Mouse (Mus musculus): Measurements from ENCODE around the gene Sec14l1. TPM values are rescaled to one million over a fixed set of nuclear protein-coding genes. Genes with fewer than 3 reads are reported as not detected.

Gene Sec14l1
- polyA plus RNA-seq, 1 experiment from 2014 or later, result 25.4 TPM

GRCm38 (mm10) chr11:117129473-117129872 is 14.5 kb downstream of the Sec14l1 start:
- no peaks in the 10 kb centered on the region for H3K27me3 ChIP-seq (ENCODE audit: control insufficient read depth, insufficient read depth, low read length)
- H3K9me3 ChIP-seq (replicated peaks; ENCODE audit: control insufficient read depth, low read length), result no peaks in the 10 kb centered on the region
- H3K4me1 ChIP-seq (ENCODE audit: control insufficient read depth, insufficient read depth, low read length), result peaks cover 7% of the 10 kb centered on the region
- H3K4me3 ChIP-seq (ENCODE audit: low read depth, low read length), result no peak overlapping the region
- H3K36me3 ChIP-seq (replicated peaks; ENCODE audit: control insufficient read depth, insufficient read depth, low read depth, low read length), result no peaks in the 10 kb centered on the region
- no peak overlapping the region for H3K9ac ChIP-seq (replicated peaks; ENCODE audit: low read length)
- peak; percentile 50 for ATAC-seq (replicated peaks; ENCODE audit: insufficient number of reproducible peaks, low FRiP score, low TSS enrichment, low read depth)
- H3K4me2 ChIP-seq (ENCODE audit: low read depth, low read length), result no peak overlapping the region
- H3K27ac ChIP-seq (replicated peaks; ENCODE audit: low read depth, low read length), result no peak overlapping the region
- DNase-seq (ENCODE audit: low spot score), result no peak
- WGBS, result 54% methylated on average over 11 of the region's 11 CpGs

- Histone ChIP-seq H3K9ac (replicated peaks; ENCODE audit: low read length) (no peak overlapping the region; the same call in 1 of the 2 replicates), H3K4me1 (ENCODE audit: control insufficient read depth, insufficient read depth, low read length) (peaks cover 7% of the 10 kb centered on the region), H3K4me3 (ENCODE audit: low read depth, low read length) (no peak overlapping the region), H3K4me2 (ENCODE audit: low read depth, low read length) (no peak overlapping the region), H3K27ac (replicated peaks; ENCODE audit: low read depth, low read length) (peak overlapping the region; percentile 1; the same call in 1 of the 2 replicates), H3K9me3 (replicated peaks; ENCODE audit: control insufficient read depth, low read length) (no peaks in the 10 kb centered on the region), H3K36me3 (replicated peaks; ENCODE audit: control insufficient read depth, insufficient read depth, low read depth, low read length) (no peaks in the 10 kb centered on the region), H3K27me3 (ENCODE audit: control insufficient read depth, insufficient read depth, low read length) (no peaks in the 10 kb centered on the region)
- ATAC-seq (replicated peaks; ENCODE audit: insufficient number of reproducible peaks, low FRiP score, low TSS enrichment, low read depth) (no peak), DNase-seq (ENCODE audit: low spot score) (no peak)
- 65% methylated on average over 8 of the region's 8 CpGs for WGBS
Measured at GRCm38 (mm10) chr11:117130068-117130467, 15.1 kb downstream of the Sec14l1 start.

- H3K9me3 ChIP-seq (replicated peaks; ENCODE audit: control insufficient read depth, low read length), result no peaks in the 10 kb centered on the region
- 49% methylated on average over 5 of the region's 5 CpGs for WGBS
- no peak overlapping the region for H3K4me2 ChIP-seq (ENCODE audit: low read depth, low read length)
- no peaks in the 10 kb centered on the region for H3K36me3 ChIP-seq (replicated peaks; ENCODE audit: control insufficient read depth, insufficient read depth, low read depth, low read length)
- DNase-seq (ENCODE audit: low spot score) (no peak), ATAC-seq (replicated peaks; ENCODE audit: insufficient number of reproducible peaks, low FRiP score, low TSS enrichment, low read depth) (no peak)
- H3K27ac ChIP-seq (replicated peaks; ENCODE audit: low read depth, low read length), result peak overlapping the region; percentile 29
- no peak overlapping the region for H3K4me3 ChIP-seq (ENCODE audit: low read depth, low read length)
- no peaks in the 10 kb centered on the region for H3K27me3 ChIP-seq (ENCODE audit: control insufficient read depth, insufficient read depth, low read length)
- H3K9ac ChIP-seq (replicated peaks; ENCODE audit: low read length), result no peak overlapping the region
- peaks cover 7% of the 10 kb centered on the region for H3K4me1 ChIP-seq (ENCODE audit: control insufficient read depth, insufficient read depth, low read length)
Measured at GRCm38 (mm10) chr11:117130888-117131287, 15.9 kb downstream of the Sec14l1 start.

GRCm38 (mm10) chr11:117131450-117131849 is 16.5 kb downstream of the Sec14l1 start:
- no peak for DNase-seq (ENCODE audit: low spot score)
- Histone ChIP-seq H3K9me3 (replicated peaks; ENCODE audit: control insufficient read depth, low read length) (no peaks in the 10 kb centered on the region), H3K4me3 (ENCODE audit: low read depth, low read length) (no peak overlapping the region), H3K36me3 (replicated peaks; ENCODE audit: control insufficient read depth, insufficient read depth, low read depth, low read length) (no peaks in the 10 kb centered on the region), H3K4me1 (ENCODE audit: control insufficient read depth, insufficient read depth, low read length) (peaks cover 7% of the 10 kb centered on the region), H3K9ac (replicated peaks; ENCODE audit: low read length) (no peak overlapping the region), H3K4me2 (ENCODE audit: low read depth, low read length) (no peak overlapping the region), H3K27ac (replicated peaks; ENCODE audit: low read depth, low read length) (no peak overlapping the region), H3K27me3 (ENCODE audit: control insufficient read depth, insufficient read depth, low read length) (no peaks in the 10 kb centered on the region)
- ATAC-seq (replicated peaks; ENCODE audit: insufficient number of reproducible peaks, low FRiP score, low TSS enrichment, low read depth), result no peak
- WGBS, result 93% methylated on average over 10 of the region's 10 CpGs

GRCm38 (mm10) chr11:117134776-117135387 is 19.9 kb downstream of the Sec14l1 start:
- 72% methylated on average over 23 of the region's 23 CpGs for WGBS
- no peaks in the 10 kb centered on the region for H3K9me3 ChIP-seq (replicated peaks; ENCODE audit: control insufficient read depth, low read length)
- H3K27ac ChIP-seq (replicated peaks; ENCODE audit: low read depth, low read length), result no peak overlapping the region
- no peak overlapping the region for H3K4me2 ChIP-seq (ENCODE audit: low read depth, low read length)
- H3K36me3 ChIP-seq (replicated peaks; ENCODE audit: control insufficient read depth, insufficient read depth, low read depth, low read length), result no peaks in the 10 kb centered on the region
- H3K9ac ChIP-seq (replicated peaks; ENCODE audit: low read length), result no peak overlapping the region
- H3K27me3 ChIP-seq (ENCODE audit: control insufficient read depth, insufficient read depth, low read length), result no peaks in the 10 kb centered on the region
- peaks cover 1% of the 10 kb centered on the region for H3K4me1 ChIP-seq (ENCODE audit: control insufficient read depth, insufficient read depth, low read length)
- H3K4me3 ChIP-seq (ENCODE audit: low read depth, low read length), result no peak overlapping the region
- no peak for ATAC-seq (replicated peaks; ENCODE audit: insufficient number of reproducible peaks, low FRiP score, low TSS enrichment, low read depth)
- no peak for DNase-seq (ENCODE audit: low spot score)

- no peaks in the 10 kb centered on the region for H3K36me3 ChIP-seq (replicated peaks; ENCODE audit: control insufficient read depth, insufficient read depth, low read depth, low read length)
- WGBS, result 55% methylated on average over 17 of the region's 17 CpGs
- no peak overlapping the region for H3K9ac ChIP-seq (replicated peaks; ENCODE audit: low read length)
- ATAC-seq (replicated peaks; ENCODE audit: insufficient number of reproducible peaks, low FRiP score, low TSS enrichment, low read depth) (no peak), DNase-seq (ENCODE audit: low spot score) (no peak)
- no peak overlapping the region for H3K4me2 ChIP-seq (ENCODE audit: low read depth, low read length)
- no peaks in the 10 kb centered on the region; the same call in 1 of the 2 replicates for H3K4me1 ChIP-seq (ENCODE audit: control insufficient read depth, insufficient read depth, low read length)
- H3K27me3 ChIP-seq (ENCODE audit: control insufficient read depth, insufficient read depth, low read length), result no peaks in the 10 kb centered on the region
- no peak overlapping the region for H3K4me3 ChIP-seq (ENCODE audit: low read depth, low read length)
- no peaks in the 10 kb centered on the region for H3K9me3 ChIP-seq (replicated peaks; ENCODE audit: control insufficient read depth, low read length)
- H3K27ac ChIP-seq (replicated peaks; ENCODE audit: low read depth, low read length), result no peak overlapping the region
Measured at GRCm38 (mm10) chr11:117135457-117136290, 20.7 kb downstream of the Sec14l1 start.

GRCm38 (mm10) chr11:117136880-117137279 is 21.9 kb downstream of the Sec14l1 start:
- Histone ChIP-seq H3K27me3 (ENCODE audit: control insufficient read depth, insufficient read depth, low read length) (no peaks in the 10 kb centered on the region), H3K4me3 (ENCODE audit: low read depth, low read length) (no peak overlapping the region), H3K36me3 (replicated peaks; ENCODE audit: control insufficient read depth, insufficient read depth, low read depth, low read length) (no peaks in the 10 kb centered on the region), H3K9me3 (replicated peaks; ENCODE audit: control insufficient read depth, low read length) (no peaks in the 10 kb centered on the region), H3K4me1 (ENCODE audit: control insufficient read depth, insufficient read depth, low read length) (no peaks in the 10 kb centered on the region), H3K27ac (replicated peaks; ENCODE audit: low read depth, low read length) (no peak overlapping the region), H3K9ac (replicated peaks; ENCODE audit: low read length) (no peak overlapping the region), H3K4me2 (ENCODE audit: low read depth, low read length) (no peak overlapping the region)
- DNase-seq (ENCODE audit: low spot score) (no peak), ATAC-seq (replicated peaks; ENCODE audit: insufficient number of reproducible peaks, low FRiP score, low TSS enrichment, low read depth) (no peak)
- 79% methylated on average over 14 of the region's 14 CpGs for WGBS

GRCm38 (mm10) chr11:117138213-117138761 is 23.3 kb downstream of the Sec14l1 start:
- Histone ChIP-seq H3K27ac (replicated peaks; ENCODE audit: low read depth, low read length) (no peak overlapping the region), H3K9me3 (replicated peaks; ENCODE audit: control insufficient read depth, low read length) (no peaks in the 10 kb centered on the region), H3K27me3 (ENCODE audit: control insufficient read depth, insufficient read depth, low read length) (no peaks in the 10 kb centered on the region), H3K36me3 (replicated peaks; ENCODE audit: control insufficient read depth, insufficient read depth, low read depth, low read length) (no peaks in the 10 kb centered on the region), H3K4me3 (ENCODE audit: low read depth, low read length) (no peak overlapping the region), H3K4me2 (ENCODE audit: low read depth, low read length) (no peak overlapping the region), H3K9ac (replicated peaks; ENCODE audit: low read length) (no peak overlapping the region), H3K4me1 (ENCODE audit: control insufficient read depth, insufficient read depth, low read length) (no peaks in the 10 kb centered on the region)
- DNase-seq (ENCODE audit: low spot score), result no peak
- WGBS, result 86% methylated on average over 9 of the region's 9 CpGs
- ATAC-seq (replicated peaks; ENCODE audit: insufficient number of reproducible peaks, low FRiP score, low TSS enrichment, low read depth), result no peak

Data from embryonic facial prominence, embryonic 11.5 days (tissue).